Mouse (Mus musculus): ENCODE measurements around the gene Gfra1.

- TF ChIP-seq CTCF (conservative IDR thresholded peaks at IDR 0.05 in 1 of 2, IDR thresholded peaks at IDR 0.05 in 1 of 2; ENCODE audit: low read depth in 2 of 2, low read length in 2 of 2) (peak; percentile 35 to 56; a peak in 3 of 4 replicates), EP300 (IDR thresholded peaks at IDR 0.05; ENCODE audit: low read length) (no peak), KAT2A (IDR thresholded peaks at IDR 0.05; ENCODE audit: insufficient replicate concordance, low read length) (no peak), POLR2A (IDR thresholded peaks at IDR 0.05; ENCODE audit: low read depth, low read length) (no peak), TCF12 (IDR thresholded peaks at IDR 0.05; ENCODE audit: low read depth, low read length) (no peak), MAX (IDR thresholded peaks at IDR 0.05; ENCODE audit: low read length) (no peak), MAFK (IDR thresholded peaks at IDR 0.05; ENCODE audit: insufficient replicate concordance, low read length) (no peak), UBTF (IDR thresholded peaks at IDR 0.05; ENCODE audit: low read depth, low read length) (no peak), MYC (IDR thresholded peaks at IDR 0.05; ENCODE audit: low read depth, low read length) (no peak)
Measured at GRCm38 (mm10) chr19:58313785-58314184, 141.9 kb downstream of the Gfra1 start.
